Mouse (Mus musculus) lung, postnatal 4 days (tissue): Measurements from ENCODE around the gene Tmod1.

ENCODE experiments used
- DNase-seq, 2 experiments: peaks; one replicate each; pipeline ENCODE4 v3.0.0; 2021

The Tmod1 gene

DNA sequence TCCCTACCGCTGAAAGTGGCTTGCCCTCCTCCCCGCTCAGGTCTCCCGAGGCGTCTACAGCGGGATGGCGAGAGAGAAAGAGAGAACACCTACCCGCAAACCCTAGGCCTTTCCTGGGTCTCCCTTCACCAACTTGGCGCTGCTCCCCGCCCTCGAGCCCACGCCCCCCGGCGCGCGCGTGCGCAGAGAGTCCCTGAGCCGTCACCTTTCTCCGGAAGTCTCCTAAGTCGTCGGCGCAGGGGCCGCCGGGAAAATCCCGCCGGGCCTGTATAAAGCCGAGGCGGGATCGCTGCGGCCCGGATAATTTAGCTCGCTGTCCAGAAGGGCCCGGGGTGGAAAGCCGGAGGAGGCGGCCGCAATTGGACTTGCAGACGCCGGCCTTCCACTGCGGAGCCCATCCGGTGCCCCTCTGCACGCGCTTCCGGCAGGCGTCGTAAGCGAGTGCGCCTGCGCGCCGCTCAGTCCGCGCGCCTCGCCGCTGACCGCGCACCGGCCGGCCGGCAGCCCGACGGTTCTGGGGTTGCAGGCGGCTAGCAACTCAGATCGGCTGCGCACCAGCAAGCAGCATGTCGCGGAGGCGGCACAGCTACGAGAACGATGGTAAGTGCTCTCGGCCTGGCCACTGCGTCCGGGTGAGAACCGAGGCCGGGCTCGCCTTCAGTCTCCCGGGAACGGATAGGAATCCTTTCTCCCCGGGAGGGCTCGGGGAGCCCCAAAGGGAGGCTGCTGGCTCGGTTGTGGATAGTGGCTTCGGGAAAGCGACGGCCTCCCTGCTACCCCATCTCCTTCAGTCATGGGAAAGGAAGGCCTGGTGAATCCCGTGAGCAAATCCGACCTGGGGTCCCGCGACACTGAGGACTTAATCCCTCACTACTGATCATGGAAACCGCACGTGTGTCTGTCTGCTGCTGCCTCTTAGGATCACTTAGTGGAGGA lies 99.8 kb downstream of the Tmod1 start, which contains the start of the genes Ncbp1 and Tstd2:
Gene Ncbp1, plus strand, starts transcription at position 327 of the 936 bp plus-strand sequence.
Gene Tstd2, minus strand, starts transcription at position 408 of the 936 bp plus-strand sequence.
- peak; percentile 93 for DNase-seq

- no peak for DNase-seq
Observed at GRCm38 (mm10) chr4:46144323-46144722, 105.6 kb downstream of the Tmod1 start.

- no peak for DNase-seq
Observed at GRCm38 (mm10) chr4:46146881-46147280, 108.1 kb downstream of the Tmod1 start.

DNA sequence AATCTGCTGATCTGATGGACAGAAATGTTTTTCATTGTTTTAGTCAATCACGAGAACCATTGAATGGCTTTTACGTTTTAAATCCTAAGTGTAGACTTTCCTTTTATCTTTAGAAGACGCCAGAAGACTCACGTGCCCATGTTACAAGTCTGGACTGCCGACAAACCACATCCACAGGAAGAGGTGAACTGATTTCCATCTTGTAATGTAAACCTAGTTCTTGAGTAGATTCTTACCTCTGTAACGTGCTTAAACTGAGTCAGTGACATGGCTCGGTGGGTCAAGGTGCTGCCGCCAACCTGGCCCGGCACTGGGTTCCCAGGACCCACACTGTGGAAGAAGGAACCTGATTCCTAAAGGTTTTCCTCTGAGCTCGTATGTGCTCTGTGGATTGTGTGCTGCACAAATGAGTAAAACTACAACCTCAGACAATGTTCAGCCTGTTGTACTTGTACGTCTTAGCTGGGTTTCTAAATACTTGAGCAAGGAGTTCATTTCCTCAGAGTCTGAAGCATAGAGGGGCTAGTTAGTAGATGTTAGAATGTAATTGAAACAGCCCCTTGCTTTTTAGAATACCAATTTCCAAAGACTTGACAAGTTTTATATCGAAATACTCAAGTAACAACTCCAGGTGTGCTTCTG lies 113.3 kb downstream of the Tmod1 start:
- DNase-seq = no peak

GRCm38 (mm10) chr4:46164027-46164426 lies 125.3 kb downstream of the Tmod1 start:
- DNase-seq = no peak
